Mouse (Mus musculus) cerebellum, postnatal 4 days (tissue): ENCODE data around the gene Iqcf5.

Source experiments
- DNase-seq, 2 experiments: peaks; one replicate each; pipeline ENCODE4 v3.0.0; 2022; ENCODE audit warnings: low spot score in 2 of 2, mixed read lengths in 1 of 2

Iqcf5 gene

GRCm38 (mm10) chr9:106514273-106514672, at the start of gene Iqcf5:
TSS of gene Iqcf5 (plus strand) at chr9:106514573.
- DNase-seq: no peak

GRCm38 (mm10) chr9:106464751-106465541, 49.4 kb upstream of the Iqcf5 start:
- DNase-seq: peak; percentile 59 to 86

- DNase-seq: peak in 1 of 2 experiments; percentile 82
These were observed 48.7 kb upstream of the Iqcf5 start, which contains the start of gene Gpr62 for GRCm38 (mm10) chr9:106465571-106466200. TSS of gene Gpr62 (minus strand) at chr9:106465938.

- no peak for DNase-seq
These were observed 47.7 kb upstream of the Iqcf5 start for GRCm38 (mm10) chr9:106466721-106467120.

- no peak for DNase-seq
These were observed 46.6 kb upstream of the Iqcf5 start for GRCm38 (mm10) chr9:106467746-106468145.

GRCm38 (mm10) chr9:106469317-106469716, 45.1 kb upstream of the Iqcf5 start:
- DNase-seq: no peak

- DNase-seq: no peak
These were observed 44.6 kb upstream of the Iqcf5 start for GRCm38 (mm10) chr9:106469776-106470175.

GRCm38 (mm10) chr9:106470991-106471750, 43.2 kb upstream of the Iqcf5 start:
- peak in 1 of 2 experiments; percentile 17 for DNase-seq

GRCm38 (mm10) chr9:106471892-106472291, 42.5 kb upstream of the Iqcf5 start:
- DNase-seq: peak in 1 of 2 experiments; percentile 19

- peak in 1 of 2 experiments; percentile 16 for DNase-seq
These were observed 42.1 kb upstream of the Iqcf5 start for GRCm38 (mm10) chr9:106472321-106472720.

- no peak for DNase-seq
These were observed 41.2 kb upstream of the Iqcf5 start for GRCm38 (mm10) chr9:106473081-106473752.

- peak in 1 of 2 experiments; percentile 26 for DNase-seq
These were observed 40.6 kb upstream of the Iqcf5 start for GRCm38 (mm10) chr9:106473753-106474105.

GRCm38 (mm10) chr9:106474456-106474855, 39.9 kb upstream of the Iqcf5 start:
- peak; percentile 43 to 74 for DNase-seq

- peak in 1 of 2 experiments; percentile 15 for DNase-seq
These were observed 39.3 kb upstream of the Iqcf5 start for GRCm38 (mm10) chr9:106475046-106475445.

- no peak for DNase-seq
These were observed 38.7 kb upstream of the Iqcf5 start, which contains the start of gene Rrp9 for GRCm38 (mm10) chr9:106475663-106476001. TSS of gene Rrp9 (plus strand) at chr9:106475963.

GRCm38 (mm10) chr9:106476002-106476923, 38.1 kb upstream of the Iqcf5 start:
- DNase-seq: peak in 1 of 2 experiments; percentile 20

- peak; percentile 97 to 99 for DNase-seq
These were observed 37.4 kb upstream of the Iqcf5 start, which contains the start of gene Parp3 for GRCm38 (mm10) chr9:106476924-106477484. TSS of gene Parp3 (minus strand) at chr9:106476949.

GRCm38 (mm10) chr9:106477649-106478048, 36.7 kb upstream of the Iqcf5 start:
- DNase-seq: peak in 1 of 2 experiments; percentile 16

- peak in 1 of 2 experiments; percentile 15 for DNase-seq
These were observed 36.3 kb upstream of the Iqcf5 start for GRCm38 (mm10) chr9:106478101-106478500.

GRCm38 (mm10) chr9:106480541-106480940, 33.8 kb upstream of the Iqcf5 start:
- DNase-seq: no peak
